Mouse (Mus musculus): Measurements from ENCODE around the gene Gm21992. TPM values are rescaled to one million over a fixed set of nuclear protein-coding genes. Genes with fewer than 3 reads are reported as not detected.
A peak's percentile ranks its signal among the peaks of the same experiment; 100 is the strongest.

Gm21992 gene
- polyA plus RNA-seq (2012; ENCODE audit: insufficient read depth, insufficient read length, missing spikeins): 9.0 and 22.6 TPM in 2 replicates

DNA sequence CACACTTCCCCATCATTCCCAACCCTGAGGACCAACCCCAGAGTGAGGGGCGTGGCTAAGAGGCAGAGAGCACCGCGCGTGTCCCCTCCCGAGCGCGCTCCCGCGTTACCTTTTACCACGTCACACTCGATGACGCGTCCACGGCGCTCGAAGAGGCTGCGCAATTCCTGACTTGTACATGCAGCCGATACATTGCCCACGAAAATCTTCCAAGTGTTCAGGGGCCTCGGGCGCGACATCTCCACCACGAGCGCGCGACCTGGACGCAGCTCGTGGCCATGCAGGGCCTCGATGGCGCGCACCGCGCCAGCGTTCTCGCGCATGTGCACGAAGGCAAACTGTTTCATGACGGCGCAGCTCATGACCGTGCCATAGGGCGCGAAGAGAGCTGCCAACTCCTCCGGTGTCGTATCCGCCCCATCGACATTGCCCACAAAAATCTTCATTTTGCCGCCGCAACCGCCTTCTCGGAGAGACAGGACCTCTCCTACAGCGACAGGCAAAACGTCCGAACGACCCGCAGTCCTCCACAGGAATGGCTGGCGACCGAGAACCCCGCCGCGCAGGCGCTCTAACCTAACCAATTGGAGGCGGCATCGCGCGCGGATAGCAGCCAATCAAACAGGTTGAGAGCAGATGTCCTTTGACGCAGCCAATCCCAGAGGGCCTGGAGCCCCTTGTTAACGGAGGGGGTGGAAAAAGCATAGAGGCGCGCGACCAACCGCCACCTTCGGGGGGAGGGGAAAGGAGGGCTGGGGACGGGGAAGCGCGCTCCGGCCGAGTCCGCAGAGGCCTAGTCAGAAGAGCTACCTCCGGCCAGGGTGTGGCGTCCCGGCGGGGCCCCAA, at the start of gene Gm21992, which contains the start of gene Rbm14:
Gene Gm21992 (minus strand): TSS at position 550 of the 846 bp plus-strand sequence.
Gene Rbm14 (minus strand): TSS at position 572 of the 846 bp plus-strand sequence.
- H3K4me1 ChIP-seq (ENCODE audit: control insufficient read depth, insufficient read depth, low read length): peaks cover 10% of the 10 kb centered on the region
- TF ChIP-seq POLR2A (IDR thresholded peaks at IDR 0.05; ENCODE audit: borderline replicate concordance, low read depth, low read length) (peak; percentile 81), CTCF (IDR thresholded peaks at IDR 0.05; ENCODE audit: low read depth, low read length) (no peak)
- peak within 1 kb of the TSS; percentile 80 for H3K27ac ChIP-seq (ENCODE audit: insufficient read depth, low read depth, low read length)
- peak within 1 kb of the TSS; percentile 90 for H3K4me3 ChIP-seq (ENCODE audit: insufficient read depth, low read length)

DNA sequence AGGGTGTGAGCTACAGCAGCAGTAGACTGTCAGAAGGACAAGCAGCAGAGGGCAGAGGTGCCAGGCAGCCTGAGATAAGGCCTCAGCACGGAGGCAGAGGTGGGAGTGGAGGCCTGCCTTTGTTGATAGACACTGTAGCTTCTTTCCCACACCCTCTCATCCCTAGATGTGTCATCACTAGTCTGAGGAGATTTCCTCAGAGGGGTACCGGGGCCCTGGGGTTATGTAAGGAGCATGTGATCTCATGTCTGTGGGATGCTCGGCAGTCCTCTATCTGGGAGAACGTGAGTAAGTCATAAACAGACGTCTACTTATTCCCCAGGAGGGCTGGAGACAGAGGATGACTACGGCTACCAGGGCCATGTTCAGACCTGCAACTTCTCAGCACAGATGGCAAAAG, 47.7 kb upstream of the Gm21992 start:
- Histone ChIP-seq H3K27ac (ENCODE audit: insufficient read depth, low read depth, low read length) (no peak overlapping the region), H3K4me1 (ENCODE audit: control insufficient read depth, insufficient read depth, low read length) (peaks cover 16% of the 10 kb centered on the region), H3K4me3 (ENCODE audit: insufficient read depth, low read length) (no peak overlapping the region)
- TF ChIP-seq CTCF (IDR thresholded peaks at IDR 0.05; ENCODE audit: low read depth, low read length): no peak

DNA sequence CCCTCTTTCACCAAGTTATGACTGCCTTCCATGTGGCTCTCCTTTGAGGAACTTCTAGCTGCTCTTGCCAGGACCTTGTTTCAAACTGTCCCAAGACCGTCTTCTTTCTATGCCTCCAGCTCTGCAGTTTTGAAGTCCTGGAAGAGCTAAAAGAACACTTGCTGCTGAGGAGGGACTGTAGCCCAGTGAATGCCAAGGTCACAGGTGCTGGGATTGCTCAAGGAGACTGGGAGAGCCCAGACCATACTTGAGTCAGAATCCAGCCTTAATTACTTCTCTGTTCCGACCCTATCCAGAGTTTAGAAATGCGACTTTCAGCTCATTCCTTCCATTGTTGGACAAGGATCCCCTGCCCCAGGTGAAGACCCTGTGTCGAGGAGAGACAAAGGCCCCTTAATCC, 44.5 kb upstream of the Gm21992 start:
- peaks cover 16% of the 10 kb centered on the region for H3K4me1 ChIP-seq (ENCODE audit: control insufficient read depth, insufficient read depth, low read length)
- H3K27ac ChIP-seq (ENCODE audit: insufficient read depth, low read depth, low read length): peak overlapping the region; percentile 62
- no peak for TF ChIP-seq POLR2A (IDR thresholded peaks at IDR 0.05; ENCODE audit: borderline replicate concordance, low read depth, low read length)
- TF ChIP-seq CTCF (IDR thresholded peaks at IDR 0.05; ENCODE audit: low read depth, low read length): no peak
- peak overlapping the region; percentile 88 for H3K4me3 ChIP-seq (ENCODE audit: insufficient read depth, low read length)

DNA sequence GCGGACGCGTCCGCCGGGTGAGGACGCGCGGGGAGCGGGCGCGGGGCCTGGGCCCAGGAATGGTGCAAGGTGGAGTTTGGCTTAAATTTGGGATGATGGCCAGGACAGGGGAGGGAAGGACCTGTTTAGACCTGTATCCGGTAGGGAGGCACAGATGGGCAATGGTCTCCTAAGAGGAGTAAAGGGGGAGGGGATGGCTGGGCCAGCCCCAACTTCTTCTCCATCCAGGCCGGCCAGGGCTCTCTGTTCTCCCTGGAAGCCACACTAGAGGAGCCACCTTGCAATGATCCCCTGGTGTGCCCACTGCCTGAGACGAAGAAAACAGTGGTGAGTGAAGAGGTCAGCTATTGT, 44.0 kb upstream of the Gm21992 start:
- H3K4me1 ChIP-seq (ENCODE audit: control insufficient read depth, insufficient read depth, low read length): peaks cover 16% of the 10 kb centered on the region
- TF ChIP-seq CTCF (IDR thresholded peaks at IDR 0.05; ENCODE audit: low read depth, low read length) (no peak), POLR2A (IDR thresholded peaks at IDR 0.05; ENCODE audit: borderline replicate concordance, low read depth, low read length) (no peak)
- H3K4me3 ChIP-seq (ENCODE audit: insufficient read depth, low read length): peak overlapping the region; percentile 88
- H3K27ac ChIP-seq (ENCODE audit: insufficient read depth, low read depth, low read length): peak overlapping the region; percentile 62

DNA sequence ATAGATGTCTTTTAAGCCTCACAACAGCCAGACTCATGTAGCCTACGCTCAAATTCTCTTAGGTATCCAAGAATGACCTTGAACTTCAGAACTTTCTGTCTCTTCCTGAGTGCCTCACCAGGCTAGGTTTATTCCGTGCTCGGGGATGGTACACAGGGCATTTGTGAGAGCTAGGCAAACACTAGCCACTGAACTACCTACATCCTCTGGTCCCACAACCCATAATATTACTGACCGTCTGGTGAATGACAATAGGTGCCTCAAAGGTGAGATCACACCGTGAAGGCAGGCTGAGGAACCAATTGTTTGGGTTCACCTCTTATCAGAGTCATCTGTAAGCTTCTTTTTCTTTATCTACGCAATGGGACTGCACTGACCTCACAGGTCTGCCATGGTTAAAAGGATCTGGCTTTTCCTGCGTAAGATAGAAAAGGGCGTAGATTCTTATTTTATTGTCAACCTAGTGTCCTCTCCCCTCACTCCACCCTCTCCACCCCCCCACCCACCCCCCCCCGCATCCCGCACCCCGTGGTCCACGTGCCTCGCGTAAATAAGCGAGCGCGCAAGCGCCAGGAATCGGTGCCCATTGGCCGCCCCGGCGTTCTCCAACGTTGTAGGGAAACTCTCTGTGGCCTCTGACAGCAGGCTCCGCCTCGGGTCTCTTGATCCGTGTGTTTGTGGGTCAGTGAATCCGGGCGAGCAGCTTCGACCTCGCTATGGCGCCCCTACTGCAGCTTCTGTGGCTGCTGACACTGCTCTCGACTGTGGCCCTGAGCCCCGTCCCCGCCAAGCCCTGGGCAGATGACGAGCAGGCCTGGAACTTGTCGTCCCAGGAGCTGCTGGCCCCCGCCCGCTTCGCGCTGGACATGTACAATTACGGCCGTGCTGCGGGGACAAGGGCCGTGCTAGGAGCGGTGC, 43.4 kb upstream of the Gm21992 start, which contains the start of gene Ctsf:
Gene Ctsf (plus strand): TSS at position 579 of the 918 bp plus-strand sequence.
- peak within 1 kb of the TSS; percentile 88 for H3K4me3 ChIP-seq (ENCODE audit: insufficient read depth, low read length)

DNA sequence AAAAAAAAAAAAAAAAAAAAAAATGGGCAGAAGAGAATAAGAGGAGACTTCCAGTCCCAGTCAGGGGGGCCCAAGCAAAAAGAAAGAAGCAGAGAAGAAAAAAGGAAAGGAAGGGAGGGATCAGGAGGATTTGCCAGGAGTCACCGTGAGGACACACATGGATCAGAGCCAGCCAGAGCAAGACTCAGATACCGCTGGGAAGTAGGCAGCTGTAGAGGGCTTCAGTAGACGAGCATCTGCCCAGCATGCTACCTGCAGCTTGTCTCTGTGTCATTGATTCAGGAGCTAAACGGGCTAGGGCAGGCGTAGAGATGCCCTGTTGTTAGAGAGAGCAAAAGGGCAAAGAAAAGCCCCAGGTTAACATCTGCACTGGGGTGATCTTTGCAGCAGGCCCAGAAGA, 38.9 kb upstream of the Gm21992 start:
- Histone ChIP-seq H3K27ac (ENCODE audit: insufficient read depth, low read depth, low read length) (no peak overlapping the region), H3K4me3 (ENCODE audit: insufficient read depth, low read length) (no peak overlapping the region), H3K4me1 (ENCODE audit: control insufficient read depth, insufficient read depth, low read length) (peaks cover 4% of the 10 kb centered on the region; the same call in 1 of the 2 replicates)
- no peak for TF ChIP-seq POLR2A (IDR thresholded peaks at IDR 0.05; ENCODE audit: borderline replicate concordance, low read depth, low read length)
- TF ChIP-seq CTCF (IDR thresholded peaks at IDR 0.05; ENCODE audit: low read depth, low read length): no peak

More for the DNA sequence above, 43.4 kb upstream of the Gm21992 start, which contains the start of gene Ctsf:
- TF ChIP-seq CTCF (IDR thresholded peaks at IDR 0.05; ENCODE audit: low read depth, low read length) (no peak), POLR2A (IDR thresholded peaks at IDR 0.05; ENCODE audit: borderline replicate concordance, low read depth, low read length) (no peak)
- peak within 1 kb of the TSS; percentile 62 for H3K27ac ChIP-seq (ENCODE audit: insufficient read depth, low read depth, low read length)
- peaks cover 16% of the 10 kb centered on the region for H3K4me1 ChIP-seq (ENCODE audit: control insufficient read depth, insufficient read depth, low read length)

DNA sequence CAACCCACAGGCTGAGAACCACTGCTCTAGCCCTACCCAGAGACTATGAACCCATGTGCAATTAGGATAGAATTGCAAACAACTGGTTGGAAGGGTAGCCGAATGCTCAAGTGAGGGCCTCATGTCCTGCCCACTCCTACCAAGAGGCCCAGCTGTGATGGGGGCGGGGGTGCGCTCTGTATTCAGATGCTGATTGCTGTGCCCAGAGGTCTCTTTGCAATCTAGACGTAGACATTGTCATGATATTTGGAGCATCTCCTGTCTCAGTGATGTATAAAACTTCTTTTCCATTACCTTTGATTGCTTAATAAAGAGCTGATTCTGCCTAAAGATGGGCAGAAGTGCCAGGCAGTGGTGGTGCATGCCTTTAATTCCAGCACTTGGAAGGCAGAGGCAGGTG, 38.4 kb upstream of the Gm21992 start:
- no peak for TF ChIP-seq POLR2A (IDR thresholded peaks at IDR 0.05; ENCODE audit: borderline replicate concordance, low read depth, low read length)
- no peak for TF ChIP-seq CTCF (IDR thresholded peaks at IDR 0.05; ENCODE audit: low read depth, low read length)
- Histone ChIP-seq H3K27ac (ENCODE audit: insufficient read depth, low read depth, low read length) (no peak overlapping the region), H3K4me1 (ENCODE audit: control insufficient read depth, insufficient read depth, low read length) (peaks cover 4% of the 10 kb centered on the region; the same call in 1 of the 2 replicates), H3K4me3 (ENCODE audit: insufficient read depth, low read length) (no peak overlapping the region)

DNA sequence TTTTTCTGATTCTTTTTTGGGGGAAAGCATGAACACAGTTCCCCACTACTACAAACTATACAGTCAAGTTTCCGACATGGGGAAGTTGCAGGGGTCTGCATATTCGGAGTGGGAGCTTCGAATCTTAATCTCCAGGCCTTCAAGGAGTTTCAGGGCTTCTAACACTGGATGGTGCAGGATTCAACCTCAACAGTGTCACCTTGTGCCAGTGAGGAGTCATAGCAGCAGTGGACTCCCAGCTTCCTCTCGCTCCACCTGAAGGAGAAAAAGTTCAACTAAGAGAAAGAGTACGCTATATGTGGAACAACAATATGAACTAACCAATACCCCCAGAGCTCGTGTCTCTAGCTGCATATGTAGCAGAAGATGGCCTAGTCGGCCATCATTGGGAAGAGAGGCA, 36.1 kb upstream of the Gm21992 start:
- no peaks in the 10 kb centered on the region for H3K4me1 ChIP-seq (ENCODE audit: control insufficient read depth, insufficient read depth, low read length)
- no peak overlapping the region for H3K4me3 ChIP-seq (ENCODE audit: insufficient read depth, low read length)
- TF ChIP-seq POLR2A (IDR thresholded peaks at IDR 0.05; ENCODE audit: borderline replicate concordance, low read depth, low read length) (no peak), CTCF (IDR thresholded peaks at IDR 0.05; ENCODE audit: low read depth, low read length) (no peak)
- no peak overlapping the region for H3K27ac ChIP-seq (ENCODE audit: insufficient read depth, low read depth, low read length)

DNA sequence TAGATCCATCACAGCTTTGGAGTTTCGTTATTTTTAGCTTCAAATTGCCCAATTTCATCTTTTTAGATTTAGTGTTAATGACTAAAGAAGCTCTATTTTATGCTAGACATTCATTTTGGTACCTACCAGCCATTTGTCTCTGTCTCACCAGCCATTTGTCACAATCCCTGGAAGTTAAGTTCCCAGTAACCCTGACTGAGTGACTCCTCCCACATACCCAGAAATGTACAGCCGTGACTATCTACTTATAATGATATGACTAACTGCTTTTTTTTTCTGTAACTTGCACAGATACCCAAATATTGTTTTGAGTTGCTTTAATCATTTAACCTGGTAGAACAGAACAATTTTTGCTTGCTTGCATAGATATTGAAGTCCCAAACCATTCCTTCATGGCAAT, 34.4 kb upstream of the Gm21992 start:
- H3K27ac ChIP-seq (ENCODE audit: insufficient read depth, low read depth, low read length): no peak overlapping the region
- no peaks in the 10 kb centered on the region for H3K4me1 ChIP-seq (ENCODE audit: control insufficient read depth, insufficient read depth, low read length)
- TF ChIP-seq CTCF (IDR thresholded peaks at IDR 0.05; ENCODE audit: low read depth, low read length): no peak
- no peak for TF ChIP-seq POLR2A (IDR thresholded peaks at IDR 0.05; ENCODE audit: borderline replicate concordance, low read depth, low read length)
- no peak overlapping the region for H3K4me3 ChIP-seq (ENCODE audit: insufficient read depth, low read length)
